Mouse (Mus musculus) kidney, postnatal 0 days (tissue): ENCODE results near the gene Rnf8. TPM values are rescaled to one million over a fixed set of nuclear protein-coding genes. Genes with fewer than 3 reads are reported as not detected.
A peak's percentile ranks its signal among the peaks of the same experiment; 100 is the strongest.

Experiments
- ATAC-seq: fragments of 200-750 bp; cut with Nextera tagmentation; replicated peaks from 2 replicates; pipeline ENCODE4 v1.8.0; 2017; ENCODE audit warnings: low read depth, moderate number of reproducible peaks, moderate TSS enrichment, moderate library complexity; ENCODE audit not compliant: low FRiP score
- DNase-seq: peaks from one replicate; pipeline ENCODE4 v3.0.0-alpha.2; 2016; ENCODE audit warnings: low spot score
- H3K27ac ChIP-seq: fragments of 300-500 bp; sonication (generic); 2 replicates; pipeline ENCODE4 v1.5.1; 2014; ENCODE audit warnings: mild to moderate bottlenecking
- H3K27me3 ChIP-seq: fragments of 300-500 bp; sonication (generic); 2 replicates; pipeline ENCODE4 v1.6.1; 2014; ENCODE audit warnings: low read length, mixed read lengths; ENCODE audit not compliant: insufficient read depth
- H3K36me3 ChIP-seq: fragments of 300-500 bp; sonication (generic); 2 replicates; pipeline ENCODE4 v1.6.1; 2014; ENCODE audit warnings: low read length, mixed read lengths; ENCODE audit not compliant: insufficient read depth
- H3K4me1 ChIP-seq: fragments of 300-500 bp; sonication (generic); replicated peaks from 2 replicates; pipeline ENCODE4 v1.6.1; 2014; ENCODE audit warnings: antibody characterized with exemption, low read length, mixed read lengths; ENCODE audit not compliant: insufficient read depth
- H3K4me2 ChIP-seq: fragments of 300-500 bp; sonication (generic); 2 replicates; pipeline ENCODE4 v1.6.1; 2014; ENCODE audit warnings: mild to moderate bottlenecking, low read length, moderate library complexity, mixed read lengths
- H3K4me3 ChIP-seq: fragments of 300-500 bp; sonication (generic); replicated peaks from 2 replicates; pipeline ENCODE4 v1.5.1; 2014; ENCODE audit warnings: low read depth, low read length
- H3K9ac ChIP-seq: fragments of 300-500 bp; sonication (generic); 2 replicates; pipeline ENCODE4 v1.6.1; 2014; ENCODE audit warnings: low read depth, low read length
- H3K9me3 ChIP-seq: fragments of 300-500 bp; sonication (generic); replicated peaks from 2 replicates; pipeline ENCODE4 v1.6.1; 2016; ENCODE audit warnings: low read length, inconsistent platforms, mixed read lengths
- CTCF ChIP-seq: IDR thresholded peaks from 2 replicates; pipeline ENCODE4 v1.5.1; 2016; ENCODE audit warnings: antibody characterized with exemption, low read depth, mild to moderate bottlenecking, moderate library complexity
- WGBS: fragments of 180-500 bp; shearing (Covaris S2); extraction: QIAGEN DNeasy Blood & Tissue Kit; methylation state at CpG from one replicate; pipeline ENCODE4 v1.1.7; 2014; 5-methylcytosine and 5-hydroxymethylcytosine counted together
- polyA plus RNA-seq: library from polyadenylated mRNA; unstranded; fragments of >200 nt; fragmentation: Nextera tagmentation; extraction: Ambion mirVana; gene quantifications from 2 replicates; pipeline ENCODE4 v1.2.1, GENCODE M21; 2015

The Rnf8 gene
- polyA plus RNA-seq, 1 experiment from 2014 or later: 50.3 TPM

DNA sequence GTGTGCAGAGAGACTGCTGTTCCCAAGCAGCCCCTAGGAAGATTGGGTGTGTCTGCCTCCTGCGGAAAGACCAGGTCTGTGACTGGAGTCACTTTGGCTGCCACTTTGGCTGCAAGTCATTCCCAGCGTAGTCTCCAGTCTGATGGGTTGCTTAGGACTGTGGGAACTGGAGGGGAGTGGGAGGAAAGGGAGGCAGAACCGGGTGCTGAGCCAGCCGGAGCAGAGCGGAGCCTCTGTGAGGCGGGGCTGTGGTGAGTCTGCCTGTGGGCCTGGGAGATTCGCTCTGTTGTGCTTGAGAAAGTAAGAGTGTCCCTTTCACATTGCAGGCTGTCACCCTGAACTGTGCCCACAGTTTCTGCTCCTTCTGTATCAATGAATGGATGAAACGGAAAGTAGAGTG, 20.9 kb downstream of the Rnf8 start:
- Histone ChIP-seq H3K9ac (no peak overlapping the region), H3K4me2 (no peak overlapping the region), H3K27me3 (no peaks in the 10 kb centered on the region), H3K4me3 (no peak overlapping the region), H3K36me3 (peaks cover 51% of the 10 kb centered on the region), H3K9me3 (no peaks in the 10 kb centered on the region), H3K4me1 (no peaks in the 10 kb centered on the region), H3K27ac (no peak overlapping the region)
- no peak for DNase-seq
- no peak for ATAC-seq
- TF ChIP-seq CTCF: no peak
- whole genome bisulfite sequencing: 85% methylated on average over 8 of the region's 8 CpGs

DNA sequence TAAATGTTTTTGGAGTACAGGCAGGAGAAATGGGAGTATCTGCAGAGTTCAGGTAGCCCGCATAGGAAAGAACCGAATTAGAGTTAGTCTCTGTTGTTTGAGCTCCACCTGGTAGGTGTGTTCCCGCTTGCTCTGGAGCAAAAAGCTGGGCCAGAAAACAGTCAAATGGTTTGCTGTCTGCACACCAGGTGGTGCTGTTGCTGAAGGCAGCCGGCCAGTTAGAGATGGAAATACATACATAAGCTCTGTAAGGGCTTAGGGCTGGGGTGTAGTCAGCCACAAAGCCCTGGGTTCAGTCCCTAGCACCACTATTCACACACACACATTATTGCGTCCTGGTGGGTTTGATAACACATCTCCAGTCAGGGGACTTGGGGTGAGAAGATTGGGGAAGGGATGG, 21.5 kb downstream of the Rnf8 start:
- H3K4me1 ChIP-seq: no peaks in the 10 kb centered on the region
- peaks cover 51% of the 10 kb centered on the region for H3K36me3 ChIP-seq
- no peak overlapping the region for H3K4me2 ChIP-seq
- H3K9me3 ChIP-seq: no peaks in the 10 kb centered on the region
- TF ChIP-seq CTCF: peak; percentile 71
- 75% methylated on average over 5 of the region's 5 CpGs for WGBS
- no peaks in the 10 kb centered on the region for H3K27me3 ChIP-seq
- H3K4me3 ChIP-seq: no peak overlapping the region
- DNase-seq: peak; percentile 57
- H3K9ac ChIP-seq: no peak overlapping the region
- no peak for ATAC-seq
- H3K27ac ChIP-seq: no peak overlapping the region

DNA sequence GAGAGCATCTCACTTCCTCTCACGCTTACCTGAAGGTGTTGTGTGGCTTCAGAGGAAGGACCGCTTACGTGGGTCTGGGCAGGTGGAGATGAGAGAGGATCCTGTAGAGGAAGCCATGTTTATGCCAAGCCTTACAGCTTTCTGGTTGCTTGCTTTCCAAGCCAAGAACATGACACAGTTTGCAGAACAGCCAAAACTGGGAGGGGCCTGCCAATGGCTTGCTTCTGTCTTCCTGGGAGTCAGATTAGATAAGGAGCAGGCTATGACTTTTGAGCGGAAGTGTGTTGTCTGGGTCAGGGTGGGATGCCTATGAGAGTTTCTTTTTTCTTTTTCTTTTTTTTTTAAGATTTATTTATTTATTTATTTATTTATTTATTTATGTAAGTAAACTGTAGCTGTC, 22.8 kb downstream of the Rnf8 start:
- Histone ChIP-seq H3K27ac (no peak overlapping the region), H3K4me1 (no peaks in the 10 kb centered on the region), H3K36me3 (peaks cover 45% of the 10 kb centered on the region), H3K9me3 (no peaks in the 10 kb centered on the region), H3K27me3 (no peaks in the 10 kb centered on the region), H3K4me3 (no peak overlapping the region), H3K4me2 (no peak overlapping the region), H3K9ac (no peak overlapping the region)
- TF ChIP-seq CTCF: no peak
- DNase-seq (no peak), ATAC-seq (no peak)
- 93% methylated on average over 4 of the region's 4 CpGs for WGBS

DNA sequence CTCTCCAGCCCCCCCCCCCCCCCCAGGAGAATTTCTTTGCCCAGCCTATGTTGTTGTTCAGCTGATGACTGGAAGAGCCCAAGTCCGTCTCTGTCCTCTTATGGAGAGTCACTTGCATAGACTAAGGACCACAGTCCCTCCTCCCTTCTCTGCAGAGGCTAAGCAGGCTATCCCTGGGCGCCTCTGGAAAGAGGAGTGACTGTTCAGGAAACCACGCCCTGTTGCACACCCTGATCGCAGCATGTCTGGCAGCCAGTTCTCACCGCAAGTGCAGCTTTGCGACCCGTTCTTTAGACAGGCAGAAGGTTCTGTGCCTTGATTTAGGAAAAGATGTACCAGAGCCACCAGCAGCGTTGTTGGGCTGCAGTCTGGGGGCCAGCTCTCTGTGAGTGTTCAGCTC, 23.3 kb downstream of the Rnf8 start:
- H3K36me3 ChIP-seq: peaks cover 44% of the 10 kb centered on the region

DNA sequence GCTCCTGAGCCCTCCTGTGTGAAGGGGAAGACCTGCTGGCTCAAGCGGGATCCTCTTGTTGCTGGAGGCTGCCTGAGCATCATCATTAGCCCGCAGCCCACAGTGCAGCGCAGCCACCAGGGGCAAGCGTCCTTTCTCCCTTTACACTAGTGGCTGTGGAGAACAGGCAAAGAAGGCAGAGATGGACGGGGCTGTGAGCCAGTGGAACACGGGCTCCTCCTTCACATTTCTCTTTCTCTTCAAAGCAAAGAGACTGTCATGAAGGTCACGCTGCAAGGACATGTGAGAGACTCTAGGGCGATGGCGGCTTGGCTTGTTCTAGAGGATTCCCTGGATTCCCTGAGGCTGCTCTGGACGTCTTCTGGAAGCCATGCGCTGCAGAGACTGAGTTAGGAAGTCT, 26.4 kb downstream of the Rnf8 start:
- TF ChIP-seq CTCF: no peak
- no peak for ATAC-seq
- H3K9me3 ChIP-seq: no peaks in the 10 kb centered on the region
- no peaks in the 10 kb centered on the region for H3K27me3 ChIP-seq
- no peak for DNase-seq
- no peak overlapping the region for H3K27ac ChIP-seq
- 94% methylated on average over 11 of the region's 11 CpGs for WGBS
- H3K4me2 ChIP-seq: no peak overlapping the region
- H3K4me1 ChIP-seq: no peaks in the 10 kb centered on the region
- no peak overlapping the region for H3K4me3 ChIP-seq
- H3K9ac ChIP-seq: no peak overlapping the region
- H3K36me3 ChIP-seq: peaks cover 32% of the 10 kb centered on the region

More for the DNA sequence above, 23.3 kb downstream of the Rnf8 start:
- no peak overlapping the region for H3K27ac ChIP-seq
- ATAC-seq (no peak), DNase-seq (peak; percentile 8)
- H3K4me1 ChIP-seq: no peaks in the 10 kb centered on the region
- no peak overlapping the region for H3K4me2 ChIP-seq
- H3K9ac ChIP-seq: no peak overlapping the region
- H3K9me3 ChIP-seq: no peaks in the 10 kb centered on the region
- no peaks in the 10 kb centered on the region for H3K27me3 ChIP-seq
- no peak overlapping the region for H3K4me3 ChIP-seq
- no peak for TF ChIP-seq CTCF
- WGBS: 66% methylated on average over 8 of the region's 8 CpGs

DNA sequence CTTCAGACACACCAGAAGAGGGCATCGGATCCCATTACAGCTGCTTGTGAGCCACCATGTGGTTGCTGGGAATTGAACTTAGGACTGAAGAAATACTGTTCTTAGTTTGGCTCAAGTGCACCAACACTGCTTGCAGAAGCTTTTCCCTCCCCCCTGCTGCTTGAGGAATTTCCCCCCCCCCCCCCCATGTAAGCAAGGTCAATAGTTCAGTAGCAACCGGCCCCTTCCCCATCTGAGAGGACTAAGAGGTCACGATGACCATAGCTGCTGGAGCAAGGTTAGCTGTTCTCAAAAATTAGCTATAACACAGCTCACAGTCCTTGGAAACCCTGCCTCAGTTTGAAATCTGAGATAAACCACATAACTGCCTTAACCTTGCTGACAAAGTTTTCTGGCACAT, 27.6 kb downstream of the Rnf8 start:
- no peak for DNase-seq
- Histone ChIP-seq H3K4me1 (no peaks in the 10 kb centered on the region), H3K27ac (no peak overlapping the region), H3K9me3 (no peaks in the 10 kb centered on the region), H3K4me3 (no peak overlapping the region), H3K9ac (no peak overlapping the region), H3K36me3 (peaks cover 29% of the 10 kb centered on the region), H3K27me3 (no peaks in the 10 kb centered on the region), H3K4me2 (no peak overlapping the region)
- 67% methylated on average over 3 of the region's 3 CpGs for WGBS
- no peak for TF ChIP-seq CTCF
- ATAC-seq: no peak

DNA sequence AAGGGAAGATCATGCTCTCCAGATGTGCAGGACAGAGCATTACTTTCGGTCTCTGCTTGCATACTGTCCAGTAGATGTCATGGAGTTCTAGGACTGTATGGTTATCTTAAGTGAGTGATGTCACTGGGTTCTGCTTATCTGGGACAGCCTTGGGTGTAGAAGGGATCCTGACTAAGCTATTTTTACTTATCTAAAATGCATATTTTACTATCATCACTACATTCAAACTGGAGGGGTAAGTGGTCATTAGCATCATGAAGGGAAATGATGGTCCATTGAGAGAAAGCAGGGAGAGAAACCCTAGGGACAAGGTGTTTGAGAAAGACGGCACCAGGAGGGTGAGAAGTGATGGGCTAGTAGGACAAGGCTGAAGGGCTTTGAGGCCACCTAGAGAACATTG, 43.7 kb downstream of the Rnf8 start:
- no peaks in the 10 kb centered on the region for H3K36me3 ChIP-seq
- 83% methylated on average over 2 of the region's 2 CpGs for WGBS
- H3K4me1 ChIP-seq: no peaks in the 10 kb centered on the region
- no peaks in the 10 kb centered on the region for H3K9me3 ChIP-seq
- H3K4me3 ChIP-seq: no peak overlapping the region
- H3K27ac ChIP-seq: no peak overlapping the region
- no peak for TF ChIP-seq CTCF
- ATAC-seq (no peak), DNase-seq (no peak)
- no peak overlapping the region for H3K4me2 ChIP-seq
- H3K27me3 ChIP-seq: no peaks in the 10 kb centered on the region
- H3K9ac ChIP-seq: no peak overlapping the region
